Mouse (Mus musculus): ENCODE results near the gene Tmem47. TPM values are rescaled to one million over a fixed set of nuclear protein-coding genes. Genes with fewer than 3 reads are reported as not detected.
A peak's percentile ranks its signal among the peaks of the same experiment; 100 is the strongest.

Gene Tmem47
- 18.1 and 21.1 TPM in 2 replicates for polyA plus RNA-seq (2015; fragmentation: Nextera tagmentation; extraction: Ambion mirVana)

GRCm38 (mm10) chrX:81070210-81070803, at the start of gene Tmem47:
Gene Tmem47, plus strand, starts transcription at chrX:81070698.
- Histone ChIP-seq H3K27ac (replicated peaks) (peak within 1 kb of the TSS; percentile 83), H3K4me1 (replicated peaks) (peaks cover 10% of the 10 kb centered on the region), H3K4me2 (peak within 1 kb of the TSS; percentile 54), H3K9ac (peak within 1 kb of the TSS; percentile 75), H3K4me3 (peak within 1 kb of the TSS; percentile 63), H3K9me3 (no peaks in the 10 kb centered on the region), H3K36me3 (no peaks in the 10 kb centered on the region), H3K27me3 (no peaks in the 10 kb centered on the region)
- ATAC-seq (ENCODE audit: low read depth) = peak; percentile 98
- WGBS = 10% methylated on average over 29 of the region's 39 CpGs

GRCm38 (mm10) chrX:81070804-81071461, 435 bp downstream of the Tmem47 start:
- Histone ChIP-seq H3K4me3 (peak overlapping the region; percentile 63), H3K27me3 (no peaks in the 10 kb centered on the region), H3K9me3 (no peaks in the 10 kb centered on the region), H3K4me1 (replicated peaks) (peaks cover 10% of the 10 kb centered on the region), H3K27ac (replicated peaks) (peak overlapping the region; percentile 83), H3K36me3 (no peaks in the 10 kb centered on the region), H3K4me2 (peak overlapping the region; percentile 54), H3K9ac (peak overlapping the region; percentile 75)
- WGBS = 15% methylated on average over 44 of the region's 45 CpGs
- peak; percentile 59 for ATAC-seq (ENCODE audit: low read depth)

DNA sequence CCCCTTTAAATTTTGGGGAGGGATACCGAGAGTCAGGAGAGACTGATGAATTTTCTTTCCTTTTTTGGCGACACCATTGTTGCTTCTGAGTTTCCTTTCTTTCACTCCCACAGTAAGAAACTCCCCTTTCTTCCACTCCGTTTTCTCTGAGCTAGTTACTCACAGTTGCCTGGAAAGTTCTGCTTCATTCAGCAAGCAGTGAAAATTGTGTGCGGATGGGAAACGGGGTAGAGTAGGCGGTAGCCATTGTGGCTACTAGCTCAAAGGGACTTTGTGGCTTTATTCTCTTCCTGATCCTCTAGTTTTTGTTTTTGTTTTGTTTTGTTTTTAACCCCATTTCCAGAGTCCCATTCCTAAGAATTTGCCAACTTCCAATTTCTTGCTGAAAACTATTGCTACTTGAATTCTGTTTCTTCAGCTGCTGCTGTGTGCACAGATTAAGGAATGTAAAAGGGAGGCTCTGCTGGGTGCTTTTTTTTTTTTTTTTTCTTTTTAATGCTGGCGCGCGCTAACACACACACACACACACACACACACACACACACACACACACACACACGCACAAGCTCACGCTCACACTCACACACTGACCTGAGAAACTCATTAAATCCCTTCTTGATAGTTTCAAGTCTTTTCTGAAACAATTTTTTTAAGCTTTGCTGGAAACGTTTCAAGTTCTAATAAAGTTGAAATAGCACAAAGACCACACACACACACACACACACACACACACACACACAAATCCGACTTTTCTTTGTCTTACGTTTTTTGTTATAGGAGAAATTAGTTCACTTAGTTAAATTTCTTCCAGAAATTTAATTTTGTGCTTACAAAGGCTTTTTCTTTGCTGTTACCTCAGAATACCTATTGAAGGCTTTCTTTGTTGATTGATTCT, 1.5 kb downstream of the Tmem47 start:
- Histone ChIP-seq H3K27ac (replicated peaks) (peak overlapping the region; percentile 83), H3K9ac (peak overlapping the region; percentile 75), H3K4me1 (replicated peaks) (peaks cover 10% of the 10 kb centered on the region), H3K36me3 (no peaks in the 10 kb centered on the region), H3K9me3 (no peaks in the 10 kb centered on the region), H3K27me3 (no peaks in the 10 kb centered on the region), H3K4me2 (peak overlapping the region; percentile 54), H3K4me3 (peak overlapping the region; percentile 63)
- no peak for ATAC-seq (ENCODE audit: low read depth)
- 15% methylated on average over 11 of the region's 14 CpGs for WGBS

- 4% methylated on average over 2 of the region's 2 CpGs for WGBS
- H3K9ac ChIP-seq = peak overlapping the region; percentile 75
- no peak overlapping the region for H3K27ac ChIP-seq (replicated peaks)
Measured at GRCm38 (mm10) chrX:81072651-81073050, 2.2 kb downstream of the Tmem47 start.

DNA sequence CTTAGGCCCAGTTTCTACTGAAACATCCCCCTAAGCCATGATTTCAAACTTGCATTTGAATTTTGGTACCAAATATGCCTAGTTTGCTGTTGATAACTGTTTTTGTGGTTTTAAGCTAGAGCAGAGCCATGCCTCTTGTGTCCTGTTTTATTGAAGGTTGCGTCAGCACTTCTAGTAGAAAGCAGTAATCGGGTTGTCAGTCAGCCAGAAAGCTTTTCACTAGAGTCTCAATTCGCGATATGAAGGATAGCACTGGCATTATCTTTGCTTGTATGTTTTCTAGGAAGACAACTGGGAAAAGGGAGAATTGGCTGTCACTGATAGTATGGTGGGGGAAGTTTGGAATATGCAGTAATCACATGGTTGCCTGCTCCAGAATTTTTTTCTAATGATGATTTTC, 3.3 kb downstream of the Tmem47 start:
- Histone ChIP-seq H3K27me3 (no peaks in the 10 kb centered on the region), H3K9me3 (no peaks in the 10 kb centered on the region), H3K4me1 (replicated peaks) (peaks cover 10% of the 10 kb centered on the region), H3K4me3 (peak overlapping the region; percentile 63), H3K27ac (replicated peaks) (no peak overlapping the region), H3K36me3 (no peaks in the 10 kb centered on the region), H3K9ac (no peak overlapping the region), H3K4me2 (peak overlapping the region; percentile 54)
- no peak for ATAC-seq (ENCODE audit: low read depth)
- 28% methylated on average over 4 of the region's 4 CpGs for WGBS

More at GRCm38 (mm10) chrX:81072651-81073050, 2.2 kb downstream of the Tmem47 start:
- peaks cover 10% of the 10 kb centered on the region for H3K4me1 ChIP-seq (replicated peaks)
- no peaks in the 10 kb centered on the region for H3K27me3 ChIP-seq
- no peaks in the 10 kb centered on the region for H3K9me3 ChIP-seq
- no peak for ATAC-seq (ENCODE audit: low read depth)
- H3K4me3 ChIP-seq = peak overlapping the region; percentile 63
- peak overlapping the region; percentile 54 for H3K4me2 ChIP-seq
- H3K36me3 ChIP-seq = no peaks in the 10 kb centered on the region

GRCm38 (mm10) chrX:81078522-81078921, 8.0 kb downstream of the Tmem47 start:
- H3K4me1 ChIP-seq (replicated peaks) = peaks cover 5% of the 10 kb centered on the region
- no peaks in the 10 kb centered on the region for H3K36me3 ChIP-seq
- no peak overlapping the region for H3K4me3 ChIP-seq
- no peak overlapping the region for H3K27ac ChIP-seq (replicated peaks)
- no peak overlapping the region for H3K4me2 ChIP-seq
- no peaks in the 10 kb centered on the region for H3K27me3 ChIP-seq
- H3K9me3 ChIP-seq = no peaks in the 10 kb centered on the region
- H3K9ac ChIP-seq = no peak overlapping the region
- no peak for ATAC-seq (ENCODE audit: low read depth)

- H3K36me3 ChIP-seq = no peaks in the 10 kb centered on the region
- no peaks in the 10 kb centered on the region for H3K27me3 ChIP-seq
- 71% methylated on average over 2 of the region's 2 CpGs for WGBS
- H3K4me1 ChIP-seq (replicated peaks) = no peaks in the 10 kb centered on the region
- H3K4me3 ChIP-seq = no peak overlapping the region
- H3K9ac ChIP-seq = no peak overlapping the region
- no peaks in the 10 kb centered on the region for H3K9me3 ChIP-seq
- H3K4me2 ChIP-seq = no peak overlapping the region
- no peak overlapping the region for H3K27ac ChIP-seq (replicated peaks)
- ATAC-seq (ENCODE audit: low read depth) = no peak
Measured at GRCm38 (mm10) chrX:81080996-81081395, 10.5 kb downstream of the Tmem47 start.

DNA sequence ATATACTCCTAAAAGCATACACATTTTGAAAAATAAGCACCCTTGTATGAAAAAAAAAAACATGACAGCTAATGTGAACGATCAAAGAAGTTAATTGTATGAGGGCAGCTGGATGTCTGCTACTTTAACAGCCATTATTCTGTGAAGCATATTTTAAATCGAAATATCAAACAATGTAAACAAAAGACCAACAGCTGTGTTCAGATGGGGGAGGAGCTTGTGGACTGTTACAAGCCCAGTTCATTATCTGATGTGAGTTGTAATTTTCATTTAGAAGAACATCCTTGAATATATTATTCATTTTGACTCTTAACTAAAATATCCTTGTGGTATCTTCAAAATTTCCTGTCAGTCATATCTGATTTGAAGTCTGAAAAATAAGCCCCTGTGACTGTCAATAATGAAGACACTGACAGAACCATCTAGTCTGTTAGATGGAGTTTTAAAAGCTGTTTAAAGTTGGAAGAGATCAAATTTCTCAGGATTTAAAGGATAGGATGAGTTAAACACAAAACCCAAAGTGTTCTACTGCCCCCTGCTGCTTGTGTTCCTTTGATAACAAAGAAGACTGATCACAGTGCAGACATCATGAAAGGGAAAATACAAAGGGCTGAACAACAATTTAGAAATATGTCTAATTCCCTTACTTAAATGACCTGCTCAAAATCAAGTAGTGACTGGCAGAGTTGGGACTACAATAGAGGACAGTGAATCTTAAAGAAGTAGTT, 14.7 kb downstream of the Tmem47 start:
- no peak for ATAC-seq (ENCODE audit: low read depth)
- Histone ChIP-seq H3K9me3 (no peaks in the 10 kb centered on the region), H3K36me3 (no peaks in the 10 kb centered on the region), H3K27ac (replicated peaks) (no peak overlapping the region), H3K27me3 (no peaks in the 10 kb centered on the region), H3K4me2 (no peak overlapping the region), H3K4me3 (no peak overlapping the region), H3K9ac (no peak overlapping the region), H3K4me1 (replicated peaks) (no peaks in the 10 kb centered on the region)
- 35% methylated on average over 2 of the region's 2 CpGs for WGBS

DNA sequence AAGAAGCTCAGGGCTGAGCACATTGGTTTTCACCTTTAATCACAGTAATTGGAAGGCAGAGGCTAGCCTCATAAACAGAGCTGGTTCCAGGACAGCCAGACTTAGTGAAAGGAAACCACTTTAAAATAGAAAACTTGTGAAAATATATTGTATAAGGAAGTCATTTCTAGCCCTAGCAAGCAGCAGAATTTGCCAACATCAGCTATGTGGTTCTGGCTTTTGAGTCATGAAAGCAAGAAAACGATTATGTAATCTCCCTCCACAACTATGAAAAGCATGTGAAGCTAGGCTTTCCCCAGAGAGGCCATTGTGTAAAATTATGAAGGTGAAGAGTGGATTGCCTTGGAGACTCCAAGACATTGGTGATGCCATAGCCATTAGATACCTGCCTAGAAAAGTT, 76.9 kb downstream of the Tmem47 start:
- H3K4me3 ChIP-seq = no peak overlapping the region
- no peak overlapping the region for H3K4me2 ChIP-seq
- no peaks in the 10 kb centered on the region for H3K4me1 ChIP-seq (replicated peaks)
- no peaks in the 10 kb centered on the region for H3K9me3 ChIP-seq
- H3K9ac ChIP-seq = no peak overlapping the region
- H3K27ac ChIP-seq (replicated peaks) = no peak overlapping the region
- no peaks in the 10 kb centered on the region for H3K36me3 ChIP-seq
- 76% methylated on average over 1 of the region's 1 CpGs for WGBS
- H3K27me3 ChIP-seq = no peaks in the 10 kb centered on the region
- no peak for ATAC-seq (ENCODE audit: low read depth)
